Mouse (Mus musculus): ENCODE data around the gene Nudt17. TPM values are rescaled to one million over a fixed set of nuclear protein-coding genes. Genes with fewer than 3 reads are reported as not detected.
"Not testable (repeated sequence)": the region's sequence is repeated elsewhere in the genome, so short reads cannot be mapped to it uniquely, and the experiment has no call there.

Nudt17 gene
- polyA plus RNA-seq, 1 experiment from 2014 or later: 9.1 TPM

DNA sequence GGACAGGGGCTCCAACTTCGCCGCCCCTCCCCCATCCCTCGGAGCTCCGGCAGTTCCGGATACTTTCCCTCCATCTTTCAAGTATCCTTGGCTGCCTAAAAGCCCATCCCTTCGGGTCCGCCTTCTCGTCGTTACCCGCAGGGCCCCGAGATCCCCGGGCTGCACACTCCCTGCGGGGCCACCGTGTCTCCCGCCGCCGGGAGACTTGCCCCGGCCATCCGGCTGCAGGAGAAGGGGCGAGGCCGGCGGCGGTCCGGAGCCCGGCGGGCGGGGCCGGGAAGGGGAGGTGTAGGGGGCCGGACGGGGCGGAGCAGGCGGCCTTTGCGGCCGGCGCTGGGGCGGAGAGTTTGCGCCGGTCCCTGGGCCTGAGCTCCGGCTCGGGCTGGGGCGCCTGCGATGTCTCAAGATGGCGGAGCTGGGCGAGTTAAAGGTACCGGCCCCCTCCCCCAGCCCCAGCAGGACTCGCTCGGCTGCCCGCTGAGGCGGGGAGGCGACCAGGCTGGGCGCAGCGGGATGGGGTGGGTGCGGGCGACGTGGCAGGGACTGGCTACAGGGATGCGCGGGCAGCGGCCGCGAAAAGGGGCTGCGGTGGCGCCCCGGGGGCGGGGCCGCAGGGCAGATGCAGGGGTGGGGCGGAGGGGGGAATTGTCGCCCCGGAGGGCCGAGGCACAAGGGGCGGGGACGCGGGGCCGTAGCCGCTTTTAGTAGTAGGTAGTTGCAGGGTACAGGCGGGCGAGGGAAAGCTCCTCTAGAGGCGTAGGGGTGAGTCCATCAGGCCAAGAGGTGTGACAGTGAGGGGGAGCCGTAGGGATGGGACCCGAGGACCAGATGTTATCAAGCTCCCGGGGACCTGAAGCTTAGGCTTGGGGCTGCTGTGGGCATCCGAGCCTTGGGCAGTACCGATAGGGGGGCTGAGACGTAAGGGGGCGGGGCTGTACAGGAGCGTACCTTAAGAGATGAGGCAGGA, 11.3 kb downstream of the Nudt17 start:
- 1% methylated on average over 85 of the region's 85 CpGs for WGBS

DNA sequence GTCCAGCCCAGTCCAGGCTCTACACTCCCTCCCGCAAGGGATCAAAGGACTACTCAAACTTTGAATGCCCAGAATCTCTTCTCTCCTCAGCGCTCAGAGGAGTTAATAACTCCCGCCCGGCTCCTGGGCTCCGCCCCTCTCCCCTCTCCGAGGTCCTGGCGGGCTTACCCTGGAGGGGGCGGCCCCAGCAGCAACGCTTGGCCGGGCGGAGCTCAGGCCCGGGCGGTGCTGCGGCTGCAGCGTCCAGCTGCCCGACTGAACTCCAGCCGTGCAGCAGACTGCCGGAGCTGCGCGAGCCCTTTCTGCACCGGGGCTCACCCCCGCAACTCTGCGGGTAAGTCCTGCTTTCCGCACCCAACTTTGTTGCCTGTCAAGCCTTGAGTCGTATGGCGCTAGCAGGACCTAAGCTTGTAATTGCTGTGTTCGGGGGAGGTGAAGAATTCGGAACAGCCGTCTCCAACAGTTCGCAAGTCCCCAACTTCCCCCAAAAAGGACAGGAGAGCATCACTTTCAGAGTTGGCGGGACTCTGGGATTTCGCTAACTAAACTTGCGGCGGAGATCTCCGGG, 12.1 kb downstream of the Nudt17 start, which contains the start of gene Pias3:
Gene Pias3, plus strand, starts transcription at position 187 of the 568 bp plus-strand sequence.
- under 1% methylated on average over 35 of the region's 35 CpGs for WGBS
- Histone ChIP-seq H3K9me3 (replicated peaks) (no peaks in the 10 kb centered on the region), H3K4me1 (peaks cover 38% of the 10 kb centered on the region), H3K27me3 (ENCODE audit: low read depth, poor library complexity, severe bottlenecking) (no peaks in the 10 kb centered on the region), H3K4me3 (peak within 1 kb of the TSS; percentile 95), H3K27ac (peak within 1 kb of the TSS; percentile 98), H3K36me3 (peaks cover 21% of the 10 kb centered on the region)
- peak; percentile 85 for DNase-seq (ENCODE audit: low spot score)

More for the DNA sequence above, 11.3 kb downstream of the Nudt17 start:
- Histone ChIP-seq H3K4me3 (peak overlapping the region; percentile 95), H3K27ac (peak overlapping the region; percentile 98), H3K4me1 (peaks cover 40% of the 10 kb centered on the region), H3K27me3 (ENCODE audit: low read depth, poor library complexity, severe bottlenecking) (no peaks in the 10 kb centered on the region), H3K36me3 (peaks cover 29% of the 10 kb centered on the region), H3K9me3 (replicated peaks) (no peaks in the 10 kb centered on the region)
- peak; percentile 92 for DNase-seq (ENCODE audit: low spot score)

DNA sequence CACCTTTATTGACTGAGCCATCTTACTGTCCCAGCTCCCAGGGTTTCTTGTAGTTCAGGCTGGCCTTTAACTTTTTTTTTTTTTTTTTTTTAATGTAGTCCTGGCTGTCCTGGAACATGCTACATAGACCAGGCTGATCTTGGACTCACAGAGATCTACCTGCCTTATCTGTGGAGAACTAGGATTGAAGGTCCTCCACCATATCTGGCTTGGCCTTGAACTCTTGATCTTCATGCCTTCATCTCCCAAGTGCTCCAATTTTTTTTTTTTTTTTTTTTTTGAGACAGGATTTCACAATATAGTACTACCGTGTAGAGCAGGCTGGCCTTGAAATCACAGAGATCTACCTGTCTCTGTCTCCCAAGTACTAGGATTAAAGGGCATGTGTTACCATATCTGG, 14.8 kb downstream of the Nudt17 start:
- 89% methylated on average over 1 of the region's 1 CpGs for WGBS
- Histone ChIP-seq H3K27ac (no peak overlapping the region), H3K4me3 (no peak overlapping the region), H3K36me3 (no peaks in the 10 kb centered on the region), H3K9me3 (replicated peaks) (no peaks in the 10 kb centered on the region), H3K4me1 (peaks cover 28% of the 10 kb centered on the region), H3K27me3 (ENCODE audit: low read depth, poor library complexity, severe bottlenecking) (peaks cover 16% of the 10 kb centered on the region)
- no peak for DNase-seq (ENCODE audit: low spot score)

GRCm38 (mm10) chr3:96692506-96692905, 15.9 kb downstream of the Nudt17 start:
- no peaks in the 10 kb centered on the region for H3K36me3 ChIP-seq
- H3K27me3 ChIP-seq (ENCODE audit: low read depth, poor library complexity, severe bottlenecking): peaks cover 17% of the 10 kb centered on the region
- peaks cover 20% of the 10 kb centered on the region for H3K4me1 ChIP-seq
- no peak for DNase-seq (ENCODE audit: low spot score)
- H3K9me3 ChIP-seq (replicated peaks): no peaks in the 10 kb centered on the region
- 16% methylated on average over 3 of the region's 3 CpGs for WGBS
- H3K4me3 ChIP-seq: no peak overlapping the region
- H3K27ac ChIP-seq: peak overlapping the region; percentile 58; the same call in 1 of the 2 replicates

DNA sequence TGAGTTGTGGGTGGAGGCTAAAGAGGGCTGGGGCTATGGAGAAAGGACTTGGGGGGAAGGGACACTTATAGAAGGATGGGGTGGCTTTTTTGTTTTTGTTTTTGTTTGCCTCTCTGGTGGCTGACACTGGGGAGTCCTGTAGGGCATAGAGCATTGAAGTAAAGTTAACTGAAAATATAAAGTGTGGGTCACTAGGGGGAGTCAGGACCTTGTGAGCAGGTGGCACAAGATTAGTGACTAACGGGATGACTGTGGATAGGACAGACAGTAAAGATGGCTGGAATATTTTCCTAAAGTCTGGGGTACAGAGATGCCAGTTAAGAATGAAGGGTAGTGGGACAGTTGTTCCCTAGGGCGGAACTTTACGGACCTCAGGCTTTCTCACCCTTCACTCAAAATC, 18.1 kb downstream of the Nudt17 start:
- DNase-seq (ENCODE audit: low spot score): no peak
- Histone ChIP-seq H3K4me3 (no peak overlapping the region), H3K27me3 (ENCODE audit: low read depth, poor library complexity, severe bottlenecking) (peaks cover 30% of the 10 kb centered on the region), H3K9me3 (replicated peaks) (no peaks in the 10 kb centered on the region), H3K27ac (no peak overlapping the region), H3K4me1 (peaks cover 9% of the 10 kb centered on the region), H3K36me3 (no peaks in the 10 kb centered on the region)
- 65% methylated on average over 3 of the region's 3 CpGs for WGBS

DNA sequence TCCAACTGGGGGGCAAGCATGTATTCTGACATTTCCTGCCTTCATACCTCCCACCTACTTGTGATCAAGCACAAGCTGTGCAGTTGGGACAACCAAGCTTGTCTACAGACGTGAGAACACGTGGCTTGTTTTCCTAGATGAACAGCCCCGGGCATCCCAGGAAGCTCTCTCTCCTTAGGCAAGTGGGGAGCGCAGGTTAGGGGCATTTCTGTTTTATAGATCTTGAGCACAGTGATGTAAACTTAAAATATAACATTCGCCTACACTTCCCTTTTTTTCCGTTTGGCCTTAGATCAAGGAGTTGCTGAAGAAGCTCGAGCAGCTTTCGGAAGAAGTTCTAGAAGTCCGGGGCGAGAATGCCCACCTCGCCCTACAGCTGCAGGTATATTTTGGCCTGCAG, 19.5 kb downstream of the Nudt17 start:
- WGBS: 80% methylated on average over 11 of the region's 11 CpGs
- no peak for DNase-seq (ENCODE audit: low spot score)
- H3K36me3 ChIP-seq: no peaks in the 10 kb centered on the region
- peaks cover 16% of the 10 kb centered on the region for H3K4me1 ChIP-seq
- H3K4me3 ChIP-seq: no peak overlapping the region
- H3K9me3 ChIP-seq (replicated peaks): no peaks in the 10 kb centered on the region
- no peak overlapping the region for H3K27ac ChIP-seq
- peaks cover 44% of the 10 kb centered on the region for H3K27me3 ChIP-seq (ENCODE audit: low read depth, poor library complexity, severe bottlenecking)

DNA sequence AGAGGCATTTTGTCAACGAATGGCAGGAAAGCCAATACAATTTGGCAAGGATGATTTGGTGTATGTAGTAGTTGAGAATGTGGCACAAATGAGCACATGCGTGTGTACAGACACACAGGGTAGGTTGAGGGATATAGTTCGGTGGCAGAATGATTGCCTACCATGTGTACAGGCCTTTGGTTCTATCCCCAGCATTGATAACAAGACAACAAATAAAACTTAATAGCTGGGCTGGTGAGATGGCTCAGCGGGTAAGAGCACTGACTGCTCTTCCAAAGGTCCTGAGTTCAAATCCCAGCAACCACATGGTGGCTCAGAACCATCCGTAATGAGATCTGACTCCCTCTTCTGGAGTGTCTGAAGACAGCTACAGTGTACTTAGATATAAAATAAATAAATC, 22.3 kb downstream of the Nudt17 start:
- not testable (repeated sequence) for H3K9me3 ChIP-seq (replicated peaks); H3K4me3 ChIP-seq; H3K27ac ChIP-seq; H3K36me3 ChIP-seq; DNase-seq (ENCODE audit: low spot score)
- 93% methylated on average over 5 of the region's 5 CpGs for WGBS
- peaks cover 10% of the 10 kb centered on the region for H3K4me1 ChIP-seq
- H3K27me3 ChIP-seq (ENCODE audit: low read depth, poor library complexity, severe bottlenecking): peaks cover 72% of the 10 kb centered on the region

DNA sequence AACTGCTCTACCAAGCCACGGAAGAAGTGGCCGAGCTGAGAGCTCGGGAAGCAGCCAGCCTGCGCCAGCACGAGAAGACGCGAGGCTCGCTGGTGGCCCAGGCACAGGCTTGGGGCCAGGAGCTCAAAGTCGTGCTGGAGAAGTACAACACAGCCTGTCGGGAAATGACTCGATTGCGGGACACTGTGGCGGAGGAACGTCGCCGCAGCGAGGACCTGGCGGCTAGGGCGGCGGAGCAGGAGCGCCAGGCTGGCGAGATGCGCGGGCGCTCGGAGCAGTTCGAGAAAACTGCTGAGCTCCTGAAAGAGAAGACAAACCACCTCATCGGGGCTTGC, 23.6 kb downstream of the Nudt17 start:
- WGBS: 19% methylated on average over 28 of the region's 28 CpGs
- peak; percentile 59 for DNase-seq (ENCODE audit: low spot score)

DNA sequence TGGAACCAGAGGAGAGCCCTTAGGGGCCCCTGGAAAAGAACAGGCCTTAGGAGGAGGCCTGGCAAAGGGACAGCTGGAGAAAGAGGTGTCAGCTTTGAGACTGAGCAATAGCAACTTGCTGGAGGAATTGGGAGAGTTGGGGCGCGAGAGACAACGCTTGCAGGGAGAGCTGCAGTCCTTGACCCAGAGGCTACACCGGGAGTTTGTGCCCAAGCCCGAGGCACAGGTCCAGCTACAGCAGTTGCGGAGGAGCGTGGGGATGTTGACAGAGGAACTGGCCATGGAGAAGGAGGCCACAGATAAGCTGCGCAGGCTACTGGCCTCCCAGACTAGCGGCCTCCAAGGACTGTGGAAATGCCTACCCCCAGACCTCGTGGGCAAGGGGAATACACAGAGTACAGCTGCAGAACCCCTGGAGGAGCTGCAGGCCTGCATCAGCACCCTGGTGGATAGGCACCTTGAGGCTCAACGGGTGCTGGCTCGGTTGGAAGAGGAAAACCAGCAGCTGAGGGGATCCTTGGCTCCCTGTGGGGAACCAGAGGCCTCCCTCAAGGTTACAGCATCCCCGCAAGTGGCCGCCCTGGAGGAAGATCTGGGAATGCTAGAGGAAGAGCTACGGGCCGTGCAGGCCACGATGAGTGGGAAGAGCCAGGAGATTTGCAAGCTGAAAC, 24.1 kb downstream of the Nudt17 start:
- Histone ChIP-seq H3K27ac (peak overlapping the region; percentile 14; the same call in 1 of the 2 replicates), H3K4me1 (peaks cover 16% of the 10 kb centered on the region), H3K4me3 (peak overlapping the region; percentile 42), H3K36me3 (no peaks in the 10 kb centered on the region), H3K9me3 (replicated peaks) (no peaks in the 10 kb centered on the region), H3K27me3 (ENCODE audit: low read depth, poor library complexity, severe bottlenecking) (peaks cover 81% of the 10 kb centered on the region)
- WGBS: 50% methylated on average over 17 of the region's 17 CpGs
- no peak for DNase-seq (ENCODE audit: low spot score)

More for the DNA sequence above, 23.6 kb downstream of the Nudt17 start:
- no peaks in the 10 kb centered on the region for H3K36me3 ChIP-seq
- peaks cover 16% of the 10 kb centered on the region for H3K4me1 ChIP-seq
- H3K27ac ChIP-seq: peak overlapping the region; percentile 14
- no peaks in the 10 kb centered on the region for H3K9me3 ChIP-seq (replicated peaks)
- peak overlapping the region; percentile 42 for H3K4me3 ChIP-seq
- peaks cover 81% of the 10 kb centered on the region for H3K27me3 ChIP-seq (ENCODE audit: low read depth, poor library complexity, severe bottlenecking)

DNA sequence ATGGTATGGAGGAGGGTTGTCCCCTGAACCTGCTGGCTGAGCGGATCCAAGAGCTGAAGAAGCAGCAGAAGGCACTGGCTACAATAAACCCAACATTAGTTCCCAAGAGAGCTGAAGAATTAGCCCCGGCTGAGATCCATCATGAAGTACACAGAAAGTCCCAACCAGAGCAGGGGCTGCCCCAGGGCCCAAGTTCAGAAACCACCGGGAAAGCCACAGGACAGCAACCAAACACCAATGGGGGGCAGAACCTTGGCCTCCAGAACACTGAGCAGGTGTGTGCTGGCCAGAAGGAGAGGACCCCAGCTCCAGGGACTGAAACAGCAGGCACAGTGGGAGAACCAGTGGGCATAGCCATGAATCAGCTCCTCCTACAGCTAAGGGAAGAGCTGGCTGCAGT, 24.9 kb downstream of the Nudt17 start:
- Histone ChIP-seq H3K9me3 (replicated peaks) (no peaks in the 10 kb centered on the region), H3K27me3 (ENCODE audit: low read depth, poor library complexity, severe bottlenecking) (peaks cover 81% of the 10 kb centered on the region), H3K36me3 (no peaks in the 10 kb centered on the region), H3K27ac (no peak overlapping the region), H3K4me1 (peaks cover 13% of the 10 kb centered on the region), H3K4me3 (no peak overlapping the region)
- DNase-seq (ENCODE audit: low spot score): no peak
- WGBS: 83% methylated on average over 3 of the region's 3 CpGs

DNA sequence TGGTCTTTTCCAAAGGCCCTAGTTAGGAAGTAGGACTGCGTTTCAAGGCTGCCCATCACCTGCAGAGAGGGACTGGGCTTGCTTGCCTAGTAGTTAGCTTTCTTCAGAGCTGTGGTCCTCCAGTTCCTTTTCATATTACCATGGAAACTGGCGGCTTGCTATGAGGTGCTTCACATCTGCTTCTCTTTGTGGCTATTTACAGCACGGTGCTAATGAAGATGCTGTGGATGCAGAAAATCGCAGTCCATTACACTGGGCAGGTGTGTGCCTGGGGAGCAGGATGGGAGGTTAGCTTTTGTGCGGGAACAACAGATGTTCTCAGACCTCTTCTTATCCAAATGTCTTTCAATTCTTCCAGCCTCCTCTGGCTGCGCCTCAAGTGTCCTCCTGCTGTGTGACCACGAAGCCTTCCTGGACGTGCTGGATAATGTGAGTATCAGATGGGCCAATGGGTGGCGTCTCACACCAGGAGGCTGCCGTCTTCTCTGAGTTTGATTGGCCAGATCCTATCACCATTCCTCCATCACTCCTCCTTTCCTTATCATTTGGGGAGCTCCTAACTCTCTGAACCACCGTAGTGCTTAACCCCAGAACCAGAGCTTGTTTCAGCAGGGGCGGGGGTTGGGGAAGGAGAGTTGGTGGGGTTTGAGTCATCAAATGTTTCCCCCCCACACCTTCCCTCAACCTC, 27.9 kb downstream of the Nudt17 start:
- H3K4me3 ChIP-seq: no peak overlapping the region
- DNase-seq (ENCODE audit: low spot score): no peak
- H3K9me3 ChIP-seq (replicated peaks): no peaks in the 10 kb centered on the region
- 17% methylated on average over 12 of the region's 12 CpGs for WGBS
- H3K27ac ChIP-seq: no peak overlapping the region
- peaks cover 78% of the 10 kb centered on the region for H3K27me3 ChIP-seq (ENCODE audit: low read depth, poor library complexity, severe bottlenecking)
- no peaks in the 10 kb centered on the region for H3K36me3 ChIP-seq
- peaks cover 19% of the 10 kb centered on the region for H3K4me1 ChIP-seq

DNA sequence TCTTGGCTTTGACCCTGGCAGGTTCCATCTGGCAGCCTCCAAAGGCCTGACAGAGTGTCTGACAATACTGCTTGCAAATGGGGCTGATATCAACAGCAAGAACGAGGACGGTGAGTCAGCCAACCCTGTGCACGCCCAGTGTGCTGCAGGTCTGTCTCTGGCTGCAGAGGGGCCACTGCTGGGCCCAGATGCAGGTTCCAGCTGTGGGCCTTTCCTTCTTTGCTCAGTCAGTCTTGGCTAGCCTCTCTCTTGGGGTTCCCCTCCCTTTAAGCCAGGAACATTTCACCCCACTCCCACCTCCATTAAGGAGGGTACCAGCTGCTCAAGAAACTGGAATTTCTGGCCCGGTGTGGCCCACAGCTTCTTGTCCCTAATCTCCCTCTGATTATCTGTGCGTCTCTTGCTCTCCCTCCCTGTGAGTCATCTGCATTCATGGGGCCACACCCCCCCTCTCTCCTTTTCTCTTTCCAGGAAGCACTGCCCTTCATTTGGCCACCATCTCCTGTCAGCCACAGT, 29.1 kb downstream of the Nudt17 start:
- WGBS: 28% methylated on average over 5 of the region's 5 CpGs
- no peak for DNase-seq (ENCODE audit: low spot score)
- Histone ChIP-seq H3K27me3 (ENCODE audit: low read depth, poor library complexity, severe bottlenecking) (peaks cover 67% of the 10 kb centered on the region), H3K4me1 (peaks cover 19% of the 10 kb centered on the region), H3K4me3 (no peak overlapping the region), H3K9me3 (replicated peaks) (no peaks in the 10 kb centered on the region), H3K27ac (no peak overlapping the region), H3K36me3 (no peaks in the 10 kb centered on the region)

Data from limb, embryonic 10.5 days (tissue).